Mouse (Mus musculus) embryo, embryonic 11 days (tissue): ENCODE data around the gene Zfp9.

Experiments used
- DNase-seq: peaks from one replicate; pipeline ENCODE4 v3.0.0-alpha.2; 2015

Gene Zfp9

GRCm38 (mm10) chr6:118478957-118479708 lies at the start of gene Zfp9:
Gene Zfp9 (minus strand): TSS chr6:118479320.
- peak; percentile 87 for DNase-seq

- no peak for DNase-seq
These were observed 41.5 kb upstream of the Zfp9 start for GRCm38 (mm10) chr6:118520668-118521067.

GRCm38 (mm10) chr6:118513335-118514012 lies 34.4 kb upstream of the Zfp9 start:
- DNase-seq: no peak

- DNase-seq: no peak
These were observed 19.9 kb upstream of the Zfp9 start for GRCm38 (mm10) chr6:118499010-118499409.

GRCm38 (mm10) chr6:118482125-118482524 lies 3.0 kb upstream of the Zfp9 start:
- DNase-seq: no peak

GRCm38 (mm10) chr6:118477875-118478785 lies 990 bp downstream of the Zfp9 start:
- peak; percentile 43 for DNase-seq

- no peak for DNase-seq
These were observed 16.9 kb downstream of the Zfp9 start for GRCm38 (mm10) chr6:118462069-118462705.

GRCm38 (mm10) chr6:118457726-118458125 lies 21.4 kb downstream of the Zfp9 start:
- no peak for DNase-seq

GRCm38 (mm10) chr6:118455042-118455631 lies 24.0 kb downstream of the Zfp9 start, which contains the start of gene Zfp248:
Gene Zfp248 (minus strand): TSS chr6:118455528.
- peak; percentile 93 for DNase-seq

GRCm38 (mm10) chr6:118454452-118454851 lies 24.7 kb downstream of the Zfp9 start:
- DNase-seq: no peak

GRCm38 (mm10) chr6:118431502-118431901 lies 47.6 kb downstream of the Zfp9 start:
- DNase-seq: no peak

GRCm38 (mm10) chr6:118426666-118427065 lies 52.5 kb downstream of the Zfp9 start:
- DNase-seq: no peak

GRCm38 (mm10) chr6:118419050-118419920 lies 59.8 kb downstream of the Zfp9 start, which contains the start of gene Bms1:
Gene Bms1 (minus strand): TSS chr6:118419474.
- peak; percentile 96 for DNase-seq
